Mouse (Mus musculus): Measurements from ENCODE around the gene Wars. TPM values are rescaled to one million over a fixed set of nuclear protein-coding genes. Genes with fewer than 3 reads are reported as not detected.

Gene Wars
- polyA plus RNA-seq, 1 experiment from 2014 or later: 128 TPM

DNA sequence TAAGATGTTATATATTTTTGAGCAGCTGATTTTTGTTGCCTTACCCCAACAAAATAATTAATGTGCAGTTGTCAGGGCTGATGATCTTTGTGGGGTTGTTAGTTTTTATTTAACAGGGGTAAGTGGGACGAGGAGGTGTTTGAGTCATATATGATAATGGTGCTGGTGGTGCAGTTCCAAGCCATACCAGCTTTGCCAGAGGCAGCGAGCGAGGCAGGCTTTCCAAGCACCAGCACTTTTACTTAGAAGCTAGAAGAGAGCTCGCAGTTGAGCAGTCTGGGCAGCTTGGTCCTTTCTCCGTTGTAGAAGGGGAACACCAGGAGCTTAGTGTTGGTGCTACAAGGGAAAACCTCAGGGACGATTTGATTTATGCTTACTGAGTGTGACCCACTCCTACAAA lies 81.5 kb downstream of the Wars start:
- Histone ChIP-seq H3K4me1 (ENCODE audit: control insufficient read depth, insufficient read depth, low read length) (no peaks in the 10 kb centered on the region), H3K36me3 (ENCODE audit: control insufficient read depth, insufficient read depth, low read length) (peaks cover 8% of the 10 kb centered on the region; the same call in 1 of the 2 replicates), H3K27me3 (ENCODE audit: control insufficient read depth, insufficient read depth, low read length) (no peaks in the 10 kb centered on the region), H3K4me2 (no peak overlapping the region), H3K9me3 (ENCODE audit: control insufficient read depth, low read length) (no peaks in the 10 kb centered on the region), H3K4me3 (ENCODE audit: low read depth, low read length) (no peak overlapping the region), H3K9ac (ENCODE audit: low read length) (no peak overlapping the region), H3K27ac (ENCODE audit: low read depth, low read length) (no peak overlapping the region)
- DNase-seq (ENCODE audit: low spot score, missing footprints): no peak
- ATAC-seq (ENCODE audit: low FRiP score): no peak
- 91% methylated on average over 6 of the region's 6 CpGs for WGBS

DNA sequence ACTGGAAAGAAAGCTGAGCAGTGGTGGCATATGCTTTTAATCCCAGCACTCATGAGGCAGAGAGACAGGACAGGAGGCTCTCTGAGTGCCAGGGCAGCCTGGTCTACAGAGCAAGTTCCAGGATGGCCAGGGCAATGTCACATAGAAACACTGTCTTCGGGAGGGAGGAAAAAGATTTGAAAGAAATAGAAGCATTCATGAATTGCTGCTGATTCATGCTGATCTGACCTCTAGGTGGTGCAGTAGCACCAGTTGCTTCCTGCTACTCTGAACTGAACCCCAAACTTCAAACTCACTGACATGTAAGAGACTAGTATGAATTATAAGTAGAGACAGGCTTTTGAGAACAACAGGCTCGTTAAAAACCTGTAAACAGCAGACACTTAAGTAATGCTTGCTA lies 82.8 kb downstream of the Wars start:
- H3K4me3 ChIP-seq (ENCODE audit: low read depth, low read length): no peak overlapping the region
- no peak overlapping the region for H3K4me2 ChIP-seq
- no peak for ATAC-seq (ENCODE audit: low FRiP score)
- H3K4me1 ChIP-seq (ENCODE audit: control insufficient read depth, insufficient read depth, low read length): no peaks in the 10 kb centered on the region
- no peaks in the 10 kb centered on the region for H3K9me3 ChIP-seq (ENCODE audit: control insufficient read depth, low read length)
- H3K9ac ChIP-seq (ENCODE audit: low read length): no peak overlapping the region
- DNase-seq (ENCODE audit: low spot score, missing footprints): no peak
- WGBS: 65% methylated on average over 2 of the region's 2 CpGs
- no peak overlapping the region for H3K27ac ChIP-seq (ENCODE audit: low read depth, low read length)
- 0 out of 2 replicates have a peak, but pooled peaks cover 7% of the 10 kb centered on the region for H3K36me3 ChIP-seq (ENCODE audit: control insufficient read depth, insufficient read depth, low read length)
- H3K27me3 ChIP-seq (ENCODE audit: control insufficient read depth, insufficient read depth, low read length): no peaks in the 10 kb centered on the region

DNA sequence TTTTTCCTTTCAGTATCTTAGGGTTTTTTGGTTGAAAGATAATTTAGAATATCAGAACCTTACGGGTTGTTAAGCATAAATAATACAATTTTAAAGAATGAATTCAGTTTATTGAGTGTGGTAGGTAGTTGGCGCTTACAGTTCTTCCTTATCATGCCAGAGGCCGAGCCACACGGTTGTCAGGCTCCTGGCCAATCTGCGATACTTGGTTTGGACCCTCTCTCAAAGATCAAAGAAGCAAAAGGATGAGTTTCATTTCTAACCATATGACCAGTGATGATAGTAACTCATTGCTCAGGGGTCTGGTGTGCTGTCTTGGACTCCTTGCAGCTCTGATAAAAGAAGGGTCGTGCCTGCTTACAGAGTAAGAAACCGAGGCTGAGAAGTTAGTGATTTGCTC lies 83.7 kb downstream of the Wars start:
- H3K27me3 ChIP-seq (ENCODE audit: control insufficient read depth, insufficient read depth, low read length): no peaks in the 10 kb centered on the region
- H3K4me2 ChIP-seq: no peak overlapping the region
- H3K9me3 ChIP-seq (ENCODE audit: control insufficient read depth, low read length): no peaks in the 10 kb centered on the region
- H3K4me1 ChIP-seq (ENCODE audit: control insufficient read depth, insufficient read depth, low read length): no peaks in the 10 kb centered on the region
- DNase-seq (ENCODE audit: low spot score, missing footprints) (no peak), ATAC-seq (ENCODE audit: low FRiP score) (no peak)
- no peak overlapping the region for H3K9ac ChIP-seq (ENCODE audit: low read length)
- H3K4me3 ChIP-seq (ENCODE audit: low read depth, low read length): no peak overlapping the region
- no peak overlapping the region for H3K27ac ChIP-seq (ENCODE audit: low read depth, low read length)
- 94% methylated on average over 7 of the region's 7 CpGs for WGBS
- H3K36me3 ChIP-seq (ENCODE audit: control insufficient read depth, insufficient read depth, low read length): 0 out of 2 replicates have a peak, but pooled peaks cover 6% of the 10 kb centered on the region

MicroRNA genes within 50 kb of the gene (microRNA counts, 519-probe panel; counts per million panel counts)
- microRNA mmu-miR-345-3p (not detected), microRNA mmu-miR-345-5p (3,993 counts per million, percentile 31 among the panel's probes with 10 or more counts)

Small RNA genes within 50 kb of the gene (microRNA-seq; reads per million reads assigned to microRNA genes)
- gene Mir345: 190 reads per million, percentile 62 among the genes with 10 or more reads in this experiment

Other genes with a start within 250 kb of the Wars start
- 1.0 TPM in 2 replicates for gene Degs2, start 191.9 kb downstream of the Wars start, polyA plus RNA-seq (2014; fragmentation: Nextera tagmentation; extraction: Ambion mirVana)
- gene Yy1, start 101.2 kb downstream of the Wars start, polyA plus RNA-seq (2014; fragmentation: Nextera tagmentation; extraction: Ambion mirVana): 19.0 and 19.5 TPM in 2 replicates
- gene Slc25a29, start 58.3 kb downstream of the Wars start, polyA plus RNA-seq (2014; fragmentation: Nextera tagmentation; extraction: Ambion mirVana): 11.2 and 13.0 TPM in 2 replicates
- gene Slc25a47, start 58.1 kb downstream of the Wars start, polyA plus RNA-seq (2014; fragmentation: Nextera tagmentation; extraction: Ambion mirVana): 9.8 TPM in 2 replicates
- 4.7 and 5.0 TPM in 2 replicates for gene Wdr25, start 543 bp downstream of the Wars start, polyA plus RNA-seq (2014; fragmentation: Nextera tagmentation; extraction: Ambion mirVana)
- 9.2 and 9.3 TPM in 2 replicates for gene Begain, start 174.0 kb upstream of the Wars start, polyA plus RNA-seq (2014; fragmentation: Nextera tagmentation; extraction: Ambion mirVana)

Data from midbrain, embryonic 11.5 days (tissue).